Mouse (Mus musculus) cerebellum, adult 2 months (tissue): ENCODE measurements around the gene Cdc25a.

Experiments
- CTCF ChIP-seq: fragments of 200-500 bp; IDR thresholded peaks from 2 replicates; pipeline ENCODE4 v1.5.1; 2011; ENCODE audit warnings: low read depth, mild to moderate bottlenecking, control low read depth, low read length, moderate library complexity, borderline replicate concordance; ENCODE audit not compliant: insufficient read depth
- POLR2A ChIP-seq: fragments of 200-500 bp; IDR thresholded peaks from 2 replicates; pipeline ENCODE4 v1.6.1; 2011; ENCODE audit warnings: low read length, control low read depth, borderline replicate concordance; ENCODE audit not compliant: insufficient read depth

DNA sequence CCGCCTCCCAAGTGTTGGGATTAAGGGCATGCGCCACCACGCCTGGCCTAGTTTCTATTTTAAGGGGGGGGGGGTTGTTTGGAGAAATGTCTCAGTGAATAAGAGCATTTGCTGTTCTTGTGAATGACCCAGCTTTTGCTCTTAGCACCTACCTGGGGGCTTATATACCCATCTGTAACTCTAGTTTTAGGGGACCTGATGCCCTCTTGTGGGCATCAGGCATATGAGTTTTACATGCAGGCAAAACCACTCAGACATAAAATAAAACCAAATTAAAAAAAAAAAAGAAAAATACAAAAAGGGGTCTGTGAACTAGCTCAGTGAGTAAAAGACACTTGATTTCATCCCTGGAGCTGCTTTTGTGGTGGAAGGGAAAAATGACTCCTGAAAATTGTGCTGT lies 64.0 kb downstream of the Cdc25a start:
- TF ChIP-seq POLR2A (no peak), CTCF (no peak)
